Mouse (Mus musculus) retina, postnatal 7 days (tissue): ENCODE measurements around the gene Ttll4.

Source experiments
- DNase-seq: peaks from one replicate; pipeline ENCODE4 v3.0.0-alpha.2; 2012; ENCODE audit warnings: low read depth, low spot score

The Ttll4 gene

DNA sequence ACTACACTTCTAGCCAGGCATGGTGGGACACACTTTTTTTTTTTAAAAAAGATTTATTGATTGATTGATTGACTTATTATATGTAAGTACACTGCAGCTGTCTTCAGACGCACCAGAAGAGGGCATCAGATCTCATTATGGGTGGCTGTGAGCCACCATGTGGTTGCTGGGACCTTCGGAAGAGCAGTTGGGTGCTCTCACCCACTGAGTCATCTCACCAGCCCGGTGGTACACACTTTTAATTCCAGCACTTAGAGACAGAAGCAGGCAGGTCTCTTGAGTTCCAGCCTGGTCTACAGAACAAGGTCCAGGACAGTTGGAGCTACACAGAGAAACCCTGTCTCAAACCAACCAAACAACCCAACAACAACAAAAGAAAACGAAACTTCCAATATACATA, 50.5 kb downstream of the Ttll4 start:
- DNase-seq: no peak

DNA sequence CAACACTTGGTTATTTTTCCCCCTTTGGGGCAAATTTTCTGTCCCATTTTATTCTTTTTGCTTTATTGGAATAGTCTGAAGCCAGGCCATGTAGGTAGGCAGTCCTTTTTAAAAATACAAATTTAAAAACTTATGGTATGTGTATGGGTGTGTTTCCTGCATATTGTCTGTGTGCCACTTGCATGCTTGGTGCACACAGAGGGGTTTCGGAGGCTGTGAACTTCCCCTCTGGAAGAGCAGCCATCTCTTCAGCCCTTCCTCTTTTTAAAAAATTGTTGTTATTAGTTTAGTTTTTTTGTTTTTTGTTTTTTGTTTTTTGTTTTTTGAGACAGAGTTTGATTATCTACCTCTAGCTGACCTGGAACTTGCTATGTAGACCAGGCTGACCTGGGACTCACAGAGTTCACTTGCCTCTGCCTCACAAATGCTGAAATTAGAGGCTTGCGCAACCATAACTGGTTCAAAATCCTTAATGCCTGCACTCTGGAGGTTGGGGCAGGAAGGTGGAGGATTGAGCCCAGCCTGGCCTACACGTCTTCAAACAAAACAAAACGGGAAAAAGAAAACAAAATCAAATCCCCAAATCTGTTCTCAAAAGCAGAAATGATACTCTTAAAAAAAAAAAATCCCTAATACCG, 51.0 kb downstream of the Ttll4 start:
- no peak for DNase-seq

DNA sequence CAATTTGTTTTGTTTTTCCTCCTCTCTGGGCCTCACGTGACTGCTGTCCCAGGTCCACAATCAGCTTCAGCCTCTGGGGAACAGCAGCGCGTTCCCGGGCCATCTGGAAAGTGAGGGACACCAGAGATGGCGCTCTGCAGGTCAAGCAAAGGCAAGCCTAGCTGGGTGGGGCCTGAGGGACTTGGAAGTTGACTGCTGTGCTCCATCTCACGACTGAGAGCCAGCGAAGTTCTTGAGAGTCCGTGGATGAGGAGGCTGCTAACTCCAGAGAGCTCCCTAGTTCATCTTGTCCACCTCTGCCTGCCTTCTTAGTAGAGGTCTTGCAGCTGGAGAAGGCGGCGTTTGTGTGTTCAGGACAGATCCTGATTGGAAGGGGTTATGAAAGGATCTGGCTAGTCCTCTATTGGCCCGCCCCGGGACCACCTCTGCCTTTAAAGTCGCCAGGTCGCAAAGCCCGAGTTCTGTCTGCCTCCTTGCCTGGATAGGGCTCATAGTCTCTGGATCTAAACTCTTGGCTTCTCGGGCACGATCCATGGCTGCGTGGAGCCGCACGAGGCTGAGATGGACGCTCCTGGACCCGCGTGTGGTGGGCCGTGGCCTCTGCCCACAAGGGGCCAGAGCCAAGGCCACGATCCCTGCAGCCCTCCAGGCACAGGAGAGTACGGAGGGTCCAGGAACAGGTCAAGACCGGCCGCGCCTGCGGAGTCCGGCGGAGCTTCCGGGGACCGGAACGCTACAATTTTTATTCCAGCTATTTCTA, 51.7 kb downstream of the Ttll4 start, which contains the start of gene Cyp27a1:
Gene Cyp27a1, plus strand, starts transcription at position 476 of the 760 bp plus-strand sequence.
- DNase-seq: no peak

DNA sequence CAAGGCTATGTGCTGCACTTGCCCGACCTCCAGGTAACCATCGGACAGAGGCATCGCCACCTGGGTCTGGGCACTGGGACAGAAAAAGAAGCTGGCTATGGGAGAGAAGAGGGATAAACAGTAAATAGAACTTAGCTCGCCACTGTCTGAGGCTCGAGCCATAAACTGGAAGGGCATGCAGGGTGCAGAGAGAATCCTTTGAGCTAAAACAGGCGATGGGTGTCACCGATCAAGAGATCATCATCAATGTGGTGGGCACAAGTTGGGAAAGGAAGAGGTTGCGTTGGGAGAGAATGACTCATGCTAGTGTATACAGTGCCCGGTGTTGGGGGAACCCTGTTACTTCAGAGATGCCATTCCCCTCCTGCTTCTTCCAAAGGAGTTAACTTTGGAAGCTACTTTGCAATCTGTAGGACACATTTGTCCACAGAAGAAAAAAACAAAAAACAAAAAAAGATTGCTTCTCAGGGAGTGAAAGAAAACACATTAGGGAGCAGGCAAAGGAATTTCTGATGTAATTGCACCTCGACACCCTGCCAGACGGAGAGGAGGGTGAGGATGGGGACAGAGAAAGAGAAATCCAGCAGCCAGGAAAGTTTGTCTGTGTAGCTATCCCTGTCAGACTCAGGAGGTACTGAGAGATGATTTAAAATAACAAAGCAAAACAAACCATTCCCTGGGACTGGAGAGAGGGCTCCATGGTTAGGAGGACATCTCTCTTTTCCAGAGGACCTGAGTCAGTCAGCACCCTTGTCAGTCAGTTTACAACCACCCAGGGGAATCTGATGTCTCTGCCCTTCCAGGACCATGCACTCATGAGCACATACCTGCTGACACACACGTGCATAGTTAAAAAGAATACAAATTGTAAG, 52.5 kb downstream of the Ttll4 start:
- no peak for DNase-seq

DNA sequence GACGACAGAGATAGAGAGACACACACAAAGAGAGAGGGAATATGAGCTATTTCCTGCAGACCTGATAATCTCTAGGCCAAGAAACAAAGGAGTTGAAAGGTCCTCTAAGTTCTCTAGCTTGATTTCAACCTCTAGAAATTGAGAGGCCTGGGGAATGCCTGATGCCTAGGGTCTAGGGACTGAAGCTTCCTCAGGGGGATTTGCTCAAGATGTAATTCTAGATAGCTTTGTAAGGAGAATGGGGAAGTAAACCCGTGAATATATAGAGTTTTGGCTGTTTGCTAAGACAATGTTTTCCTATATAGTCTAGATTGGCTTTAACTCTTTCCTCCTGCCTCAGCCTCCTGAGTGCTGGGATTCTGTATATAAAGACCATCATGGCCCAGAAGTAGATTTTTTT, 53.4 kb downstream of the Ttll4 start:
- no peak for DNase-seq

DNA sequence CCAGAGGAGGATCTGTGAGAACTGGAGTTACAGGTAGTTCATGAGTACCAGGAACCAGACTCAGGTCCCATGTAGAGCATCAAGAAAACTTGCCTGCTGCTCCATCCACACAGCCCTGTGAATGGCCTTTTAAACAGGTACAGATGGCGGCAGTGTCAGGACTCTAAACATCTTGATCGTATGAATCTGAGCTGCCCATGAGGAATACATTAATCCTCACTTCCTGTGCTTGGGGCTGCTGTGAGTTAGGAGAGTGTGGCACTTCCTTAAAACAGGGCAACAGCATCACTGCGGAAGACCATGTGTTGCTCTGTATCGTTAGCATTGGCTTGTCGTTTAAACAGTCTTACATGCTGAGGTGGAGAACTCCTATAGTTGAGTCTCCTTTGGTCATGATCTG, 53.9 kb downstream of the Ttll4 start:
- DNase-seq: no peak

DNA sequence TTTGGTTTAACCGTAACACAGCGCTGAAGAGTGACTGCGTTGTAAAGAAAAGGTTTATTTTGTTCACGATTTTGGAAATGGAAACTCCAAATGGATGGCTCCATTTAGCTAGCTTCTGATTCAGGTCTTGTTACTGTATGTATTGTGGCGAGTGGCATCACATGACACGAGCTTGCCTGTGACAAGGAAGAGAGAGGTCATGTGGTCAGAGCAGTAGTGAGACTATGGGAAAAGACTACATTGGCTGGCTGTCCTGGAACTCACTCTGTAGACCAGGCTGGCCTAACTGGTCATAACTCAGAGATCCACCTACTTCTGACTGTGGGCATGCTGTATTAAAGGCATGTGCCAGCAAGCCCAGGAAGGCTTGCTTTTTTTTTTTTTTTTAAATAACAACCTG, 54.3 kb downstream of the Ttll4 start:
- no peak for DNase-seq

DNA sequence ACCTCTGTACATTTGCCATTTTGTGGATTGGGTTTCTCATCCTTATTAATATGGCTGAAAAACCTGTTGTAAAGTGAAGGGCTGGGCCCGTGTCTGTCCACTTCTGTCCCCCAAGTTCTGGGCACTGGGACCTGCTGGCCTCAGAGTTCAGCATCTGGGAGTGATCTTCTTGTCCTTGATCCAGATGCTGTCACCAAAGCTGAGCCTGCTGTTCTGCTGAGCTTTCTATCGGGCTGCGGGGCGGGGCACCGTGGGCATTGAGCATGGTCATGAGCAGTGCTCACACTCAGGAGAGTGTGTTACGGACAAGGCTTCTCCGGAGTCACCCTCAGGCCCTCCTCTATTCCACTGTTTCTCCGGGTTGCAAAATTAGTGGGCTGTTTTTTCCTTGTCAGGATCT, 56.6 kb downstream of the Ttll4 start:
- DNase-seq: no peak

DNA sequence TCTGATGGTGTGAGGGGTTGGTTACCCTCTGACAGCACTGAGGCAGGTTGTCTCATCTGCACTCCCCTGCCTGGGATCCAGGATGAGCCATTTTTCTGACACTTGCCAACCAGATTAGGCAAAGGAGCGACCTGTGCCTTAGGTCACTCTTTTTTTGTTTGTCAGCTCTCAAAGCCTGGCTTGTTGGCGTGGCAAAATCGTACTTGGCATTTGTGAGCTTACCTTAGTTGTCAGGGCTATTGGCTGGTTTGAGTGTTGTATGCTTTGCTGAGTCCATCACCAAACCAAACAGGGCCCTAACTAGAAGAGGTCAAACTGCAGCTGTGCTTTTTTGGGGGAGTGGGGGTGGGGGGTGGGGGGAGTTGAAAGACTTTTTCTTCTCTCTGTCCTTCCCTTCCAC, 57.7 kb downstream of the Ttll4 start:
- no peak for DNase-seq

DNA sequence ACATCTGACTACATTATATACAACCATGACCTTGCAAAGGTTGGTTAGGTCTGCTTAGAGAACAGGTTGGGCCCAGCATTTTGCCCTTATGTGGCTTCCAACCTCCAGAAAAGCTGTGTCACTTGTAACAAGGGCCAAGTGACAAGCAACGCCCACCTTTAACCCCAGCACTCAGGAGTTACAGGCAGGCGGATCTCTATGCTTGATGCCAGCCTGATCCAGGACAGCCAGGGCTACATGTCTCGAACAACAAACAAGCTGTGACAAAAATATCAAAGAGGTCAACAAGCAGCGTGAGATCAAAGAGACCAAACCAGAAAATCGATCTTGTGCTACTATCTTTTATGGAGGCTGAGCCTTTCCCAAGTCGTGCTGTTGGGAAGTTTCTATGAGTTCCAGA, 60.1 kb downstream of the Ttll4 start:
- DNase-seq: no peak

DNA sequence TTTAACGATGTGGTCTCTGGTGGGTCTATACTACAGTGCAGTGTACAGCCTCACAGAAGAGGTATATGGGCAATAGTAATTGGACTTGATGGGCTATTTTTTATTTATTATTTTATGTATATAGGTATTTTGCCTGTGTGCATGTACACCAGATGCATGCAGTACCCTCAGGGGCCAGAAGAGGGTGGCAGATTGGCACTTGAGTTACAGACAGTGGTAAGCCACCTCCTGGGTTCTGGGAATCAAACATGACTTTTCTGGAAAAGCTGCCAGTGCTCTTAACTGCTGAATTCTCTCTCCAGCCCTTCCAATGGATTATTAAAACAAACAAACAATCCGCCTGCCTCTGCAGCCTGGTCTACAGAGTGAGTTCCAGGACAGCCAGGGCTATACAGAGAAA, 62.2 kb downstream of the Ttll4 start:
- no peak for DNase-seq

DNA sequence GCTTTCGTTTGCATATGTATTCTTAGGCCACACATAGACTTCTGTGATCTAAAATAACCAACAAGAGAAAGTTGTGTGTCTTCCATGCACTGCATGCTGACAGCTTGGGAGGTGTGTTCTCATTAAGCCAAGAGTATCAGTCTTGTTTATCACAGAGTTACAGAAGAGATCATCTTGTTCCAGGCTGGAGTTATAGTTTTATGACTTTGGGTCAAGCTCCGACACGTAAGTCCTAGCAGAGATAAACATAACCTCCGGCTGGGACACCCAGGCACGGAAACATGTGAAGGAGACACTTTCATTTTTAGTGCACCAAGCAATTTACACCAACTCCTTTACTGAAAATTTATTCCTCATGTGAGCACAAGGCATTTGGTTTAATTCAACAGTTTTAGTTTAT, 64.6 kb downstream of the Ttll4 start:
- DNase-seq: no peak

DNA sequence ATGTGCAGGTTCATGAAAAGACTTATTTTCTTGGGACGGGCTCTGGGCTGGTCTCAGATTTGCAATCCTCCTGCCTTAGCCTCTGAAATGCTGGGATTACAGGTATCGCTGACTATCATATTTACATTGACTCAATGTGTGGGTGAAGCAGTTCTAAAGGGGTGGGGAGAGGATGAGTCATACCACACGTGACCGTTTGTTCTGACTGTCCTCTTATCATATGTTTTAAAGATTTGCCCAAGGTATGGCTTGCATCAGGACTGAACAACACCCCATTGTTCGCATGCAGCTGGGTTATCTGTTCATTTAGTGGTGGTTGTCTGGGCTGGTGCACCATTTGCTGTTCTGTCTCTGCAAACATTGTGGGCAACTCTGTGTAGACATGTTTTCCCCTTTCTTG, 65.1 kb downstream of the Ttll4 start:
- DNase-seq: no peak

DNA sequence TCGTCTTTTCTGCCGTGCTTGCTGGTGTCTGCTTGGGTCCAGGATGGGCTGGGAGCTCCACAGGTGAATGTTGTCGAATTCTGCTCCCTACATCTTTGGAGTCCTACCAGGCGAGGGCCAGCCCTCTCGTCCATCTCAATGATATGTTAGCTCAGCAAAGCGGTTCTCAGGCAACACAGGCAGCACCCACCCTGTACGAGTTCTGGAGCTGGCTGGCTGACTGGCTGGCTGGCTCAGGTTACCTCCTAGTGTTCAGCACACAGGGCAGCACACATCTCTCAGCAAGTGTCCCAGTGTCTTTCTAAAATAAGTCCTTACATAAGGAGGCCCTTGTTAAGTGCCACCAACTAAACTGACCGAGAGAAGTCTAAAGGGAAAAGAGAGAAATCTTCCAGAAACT, 66.9 kb downstream of the Ttll4 start:
- DNase-seq: no peak

DNA sequence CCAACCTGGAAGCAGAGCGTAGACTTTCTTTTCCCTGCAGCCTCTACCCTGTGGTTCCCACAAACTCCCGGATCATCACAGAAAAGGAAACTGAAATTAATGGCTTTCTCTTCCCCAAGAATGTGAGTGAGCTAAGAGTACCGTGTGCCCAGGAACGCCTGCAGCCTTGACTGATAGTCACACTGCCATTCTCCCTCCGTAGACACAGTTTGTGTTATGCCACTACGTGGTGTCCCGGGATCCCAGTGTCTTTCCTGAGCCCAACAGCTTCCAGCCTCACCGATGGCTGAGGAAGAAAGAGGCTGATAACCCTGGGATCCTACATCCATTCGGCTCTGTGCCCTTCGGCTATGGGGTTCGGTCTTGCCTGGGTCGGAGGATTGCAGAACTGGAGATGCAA, 75.4 kb downstream of the Ttll4 start:
- DNase-seq: no peak

DNA sequence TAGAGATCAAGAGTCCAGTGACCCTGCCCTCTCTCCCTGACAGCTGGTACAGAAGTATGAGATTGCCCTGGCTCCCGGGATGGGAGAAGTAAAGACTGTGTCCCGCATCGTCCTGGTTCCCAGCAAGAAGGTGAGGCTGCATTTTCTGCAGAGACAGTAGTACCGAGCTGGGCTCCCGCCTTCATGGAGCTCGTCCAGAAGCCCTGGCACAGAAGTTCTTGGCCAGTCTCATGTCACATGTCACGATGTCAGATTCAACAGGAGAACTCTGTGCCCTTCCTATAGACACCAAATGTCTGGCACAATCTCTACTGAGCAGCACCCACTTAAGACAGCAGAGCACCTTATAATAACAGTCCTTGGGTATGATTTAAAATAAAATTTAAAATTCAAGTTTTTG, 76.0 kb downstream of the Ttll4 start:
- no peak for DNase-seq

DNA sequence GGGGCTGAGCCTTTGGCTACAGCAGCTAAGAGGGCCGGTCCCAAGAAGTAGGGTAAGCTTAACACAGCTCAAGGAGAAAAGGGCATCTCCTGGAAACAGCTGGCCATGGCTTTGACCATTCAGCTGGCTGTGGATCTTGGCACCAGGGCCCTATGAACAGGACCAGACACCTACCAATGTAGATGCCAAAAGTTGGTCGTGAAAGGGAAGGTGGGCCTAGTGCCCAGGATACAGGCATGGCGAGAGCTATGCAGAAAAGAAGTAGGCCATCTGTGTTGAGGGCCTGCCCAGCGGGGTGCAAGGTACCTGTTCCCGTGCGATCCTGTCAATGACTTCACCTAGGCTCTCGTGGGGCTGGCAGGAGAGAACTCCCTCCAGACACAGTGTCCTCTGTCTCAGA, 79.3 kb downstream of the Ttll4 start:
- no peak for DNase-seq

DNA sequence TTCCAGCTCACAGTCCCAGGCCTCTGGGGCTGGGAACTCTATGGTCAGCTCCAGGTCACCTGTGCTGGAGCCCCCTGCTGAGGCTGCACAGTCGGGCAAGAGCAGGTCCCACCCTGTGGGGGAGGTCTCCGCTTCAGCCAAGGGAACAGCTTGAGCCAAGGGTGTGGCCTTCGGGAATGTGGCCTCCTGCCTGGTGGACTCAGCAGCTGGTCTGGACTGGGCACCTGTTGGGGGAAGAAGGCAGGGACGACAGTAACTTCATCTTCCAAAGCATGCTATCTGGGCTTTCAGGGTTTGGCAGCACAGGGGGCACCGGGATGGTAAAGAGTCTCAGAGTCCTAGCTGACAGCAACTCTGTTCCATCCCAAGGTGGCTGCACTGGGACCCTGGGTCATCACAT, 85.8 kb downstream of the Ttll4 start:
- DNase-seq: no peak

DNA sequence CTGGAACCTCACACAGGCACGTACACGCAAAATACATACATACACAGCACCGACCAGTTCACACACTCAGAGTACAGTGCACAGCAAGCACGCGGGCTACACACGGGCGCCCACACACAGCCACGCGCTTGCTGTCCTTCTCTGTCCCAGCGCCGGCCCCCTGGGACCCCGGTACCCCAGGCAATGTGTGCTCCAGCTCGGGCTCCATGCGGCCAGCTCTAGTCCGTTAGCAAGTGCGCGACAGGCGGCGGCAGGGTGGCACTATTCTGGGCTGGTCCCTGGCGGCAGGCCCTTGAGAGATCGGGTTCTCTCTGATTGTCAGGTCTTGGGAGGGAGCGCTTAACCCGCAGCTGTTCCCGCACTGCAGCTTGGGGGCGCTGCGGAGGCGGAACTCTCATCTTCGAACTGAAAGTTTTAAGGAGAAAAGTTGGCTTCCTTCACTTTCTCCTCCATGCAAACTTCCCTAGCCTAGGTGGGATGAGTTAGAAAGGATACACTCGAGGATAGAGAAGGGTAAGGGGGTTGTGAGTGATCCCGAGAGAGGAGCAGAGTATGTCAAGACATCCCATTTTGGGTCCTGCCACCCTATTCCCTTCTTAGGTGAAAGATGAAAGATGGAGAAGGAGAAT, 87.2 kb downstream of the Ttll4 start, which contains the start of gene Prkag3:
Gene Prkag3, minus strand, starts transcription at position 579 of the 629 bp plus-strand sequence.
- DNase-seq: no peak

DNA sequence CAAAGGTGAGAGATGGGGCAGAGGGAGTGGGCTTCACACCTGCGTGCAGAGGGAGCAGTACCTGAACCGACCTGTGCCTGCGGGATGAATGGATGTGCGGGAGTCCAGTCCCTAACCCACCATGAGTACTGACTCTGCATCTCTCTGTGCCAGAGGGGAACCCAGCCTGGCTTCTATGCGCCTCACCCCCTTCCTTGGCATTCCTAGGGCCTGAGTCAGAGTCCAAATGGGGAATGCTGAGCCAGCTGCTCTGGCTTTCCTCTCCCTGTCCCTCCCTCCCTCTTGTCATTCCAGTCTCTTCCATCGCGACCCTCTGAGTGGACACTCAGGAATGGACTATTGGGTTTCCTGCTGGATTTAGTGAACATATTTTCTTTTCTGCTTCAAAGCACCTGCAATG, 87.8 kb downstream of the Ttll4 start:
- no peak for DNase-seq

DNA sequence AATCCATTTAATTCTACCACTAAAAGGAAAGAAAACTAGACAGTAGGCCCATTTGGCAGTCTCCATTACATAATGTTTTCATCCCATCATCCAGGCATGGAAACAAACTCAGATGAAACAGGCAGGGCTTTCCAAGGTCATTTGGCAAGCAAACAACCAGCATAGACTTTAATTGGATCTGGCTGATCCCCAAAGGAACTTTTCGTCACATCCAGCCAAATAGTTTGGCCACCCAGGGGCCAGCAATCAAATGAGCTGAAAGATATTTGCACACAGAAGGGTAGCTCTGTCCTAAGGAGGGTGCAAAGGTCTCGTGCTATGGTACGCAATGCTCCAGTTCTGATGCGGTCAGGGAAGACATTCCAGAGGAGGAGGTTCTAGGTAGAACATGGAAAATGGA, 89.1 kb downstream of the Ttll4 start:
- no peak for DNase-seq

DNA sequence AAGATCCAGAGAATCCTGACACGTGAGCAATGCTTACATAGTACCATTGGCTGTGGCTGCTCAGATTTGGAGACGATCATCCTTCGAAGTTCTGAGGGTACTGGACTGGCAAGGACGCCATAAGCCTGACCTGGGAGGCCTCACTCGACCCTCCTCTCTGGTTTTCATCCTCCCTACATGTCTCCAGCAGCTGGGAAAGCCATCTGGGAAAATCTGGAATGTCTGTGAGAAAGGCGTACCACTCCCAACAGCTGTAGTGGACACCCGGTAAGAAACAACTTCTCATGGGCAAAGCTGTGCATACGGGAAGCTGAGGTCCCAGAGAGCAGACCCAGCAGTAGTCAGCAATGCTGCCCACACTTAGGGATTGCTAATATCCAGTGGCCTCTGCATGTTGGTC, 90.6 kb downstream of the Ttll4 start:
- DNase-seq: no peak
